Mouse (Mus musculus) central nervous system, embryonic 14 days (tissue): ENCODE measurements around the gene Creb3. TPM values are rescaled to one million over a fixed set of nuclear protein-coding genes. Genes with fewer than 3 reads are reported as not detected.

Source experiments
- polyA plus RNA-seq: library from polyadenylated mRNA; depleted of rRNA; stranded (reverse); fragments of >200 nt; gene quantifications from 2 replicates; pipeline ENCODE4 v1.2.3, GENCODE M21; 2012; rRNA removed

Creb3 gene
- 52.6 and 54.6 TPM in 2 replicates for polyA plus RNA-seq

DNA sequence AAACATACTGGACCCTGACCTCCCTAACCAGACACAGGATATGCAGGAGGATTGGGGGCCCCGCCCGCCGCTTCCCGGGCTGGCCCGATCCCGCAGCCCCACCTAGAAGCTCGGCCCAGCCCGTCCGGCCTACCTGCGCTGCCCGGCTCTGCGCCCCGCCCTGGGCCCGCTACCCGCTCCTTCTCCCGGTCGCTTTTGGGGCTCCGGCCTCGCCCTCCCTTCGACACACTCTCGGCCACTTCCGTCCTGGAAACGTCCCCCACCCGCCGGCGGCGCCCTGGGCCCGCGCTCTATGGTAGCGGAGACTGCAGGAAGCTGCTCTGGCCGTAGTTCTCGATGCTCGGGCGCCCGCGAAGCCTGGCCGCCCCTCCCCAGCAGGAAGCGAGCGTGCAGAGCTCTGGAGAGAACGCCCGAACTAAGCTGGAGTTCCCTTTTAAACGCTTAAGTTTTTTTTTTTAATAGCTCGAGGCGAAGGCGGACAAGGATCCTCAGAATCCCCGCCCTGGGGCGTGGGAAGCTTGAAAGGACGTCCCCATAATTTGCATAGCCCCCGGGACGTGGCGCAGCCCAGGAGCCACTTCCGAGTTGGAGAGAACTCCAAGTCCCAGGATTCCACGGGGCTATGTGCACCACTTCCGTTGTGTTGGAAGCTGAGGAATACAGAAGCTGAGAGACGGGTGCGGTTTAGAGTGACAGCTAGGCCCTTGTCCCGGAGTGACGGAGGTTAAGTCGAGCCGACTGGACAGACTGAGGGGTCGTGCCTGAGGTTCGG lies at the start of gene Creb3, which contains the start of gene Tln1:
TSS of gene Creb3 (plus strand) at position 336 of the 772 bp plus-strand sequence.
TSS of gene Tln1 (minus strand) at position 695 of the 772 bp plus-strand sequence.

GRCm38 (mm10) chr4:43578376-43579204 lies 16.5 kb downstream of the Creb3 start, which contains the start of the genes Rgp1 and Gba2:
Gene Rgp1 (plus strand): TSS chr4:43578715.
Gene Gba2 (minus strand): TSS chr4:43578873.

GRCm38 (mm10) chr4:43584444-43585416 lies 22.6 kb downstream of the Creb3 start, which contains the start of gene Msmp:
Gene Msmp (minus strand): TSS chr4:43584494.

Other genes with a start within 250 kb of the Creb3 start
- 59.6 and 67.4 TPM in 2 replicates for gene Rusc2, start 180.4 kb upstream of the Creb3 start, polyA plus RNA-seq
- gene Fam166b, start 133.2 kb upstream of the Creb3 start, polyA plus RNA-seq, result 0.92 and 1.1 TPM in 2 replicates
- gene Tesk1, start 120.4 kb upstream of the Creb3 start, polyA plus RNA-seq, result 75.3 and 75.5 TPM in 2 replicates
- 0.20 and 0.59 TPM in 2 replicates for gene Cd72, start 107.7 kb upstream of the Creb3 start, polyA plus RNA-seq
- not detected in 2 replicates for gene Sit1, start 78.6 kb upstream of the Creb3 start, polyA plus RNA-seq
- gene Ccdc107, start 69.4 kb upstream of the Creb3 start, polyA plus RNA-seq, result 76.4 and 104 TPM in 2 replicates
- 33.3 and 39.5 TPM in 2 replicates for gene Arhgef39, start 62.6 kb upstream of the Creb3 start, polyA plus RNA-seq
- 0.50 and 0.79 TPM in 2 replicates for gene Car9, start 55.4 kb upstream of the Creb3 start, polyA plus RNA-seq
- 15.7 and 78.5 TPM in 2 replicates for gene Tpm2, start 38.6 kb upstream of the Creb3 start, polyA plus RNA-seq
- 54.6 and 60.2 TPM in 2 replicates for gene Tln1, start 359 bp downstream of the Creb3 start, polyA plus RNA-seq
- gene Rgp1, start 16.4 kb downstream of the Creb3 start, polyA plus RNA-seq, result 55.7 and 57.0 TPM in 2 replicates
- gene Gba2, start 16.5 kb downstream of the Creb3 start, polyA plus RNA-seq, result 82.9 and 90.4 TPM in 2 replicates
- gene Msmp, start 22.2 kb downstream of the Creb3 start, polyA plus RNA-seq, result not detected in 2 replicates
- 69.8 and 78.3 TPM in 2 replicates for gene Npr2, start 69.6 kb downstream of the Creb3 start, polyA plus RNA-seq
- gene Spag8, start 91.3 kb downstream of the Creb3 start, polyA plus RNA-seq, result 6.6 and 7.9 TPM in 2 replicates
- gene Hint2, start 94.1 kb downstream of the Creb3 start, polyA plus RNA-seq, result 56.9 and 57.8 TPM in 2 replicates
- gene Tmem8b, start 106.6 kb downstream of the Creb3 start, polyA plus RNA-seq, result 23.4 and 26.5 TPM in 2 replicates
- 0.30 and 0.37 TPM in 2 replicates for gene Fam221b, start 106.8 kb downstream of the Creb3 start, polyA plus RNA-seq
- not detected in 2 replicates for gene Olfr70, start 138.5 kb downstream of the Creb3 start, polyA plus RNA-seq
- gene Olfr71, start 147.9 kb downstream of the Creb3 start, polyA plus RNA-seq, result not detected in 2 replicates
- gene Hrct1, start 164.9 kb downstream of the Creb3 start, polyA plus RNA-seq, result 0.37 and 0.76 TPM in 2 replicates
- gene Spaar, start 167.7 kb downstream of the Creb3 start, polyA plus RNA-seq, result 0.09 and 0.16 TPM in 2 replicates
- gene Olfr159, start 208.7 kb downstream of the Creb3 start, polyA plus RNA-seq, result not detected in 2 replicates